Mouse (Mus musculus) brain, embryonic 14.5 days (tissue): ENCODE data around the gene Zc2hc1c.

Source experiments
- CTCF ChIP-seq: fragments of 200-500 bp; IDR thresholded peaks from 2 replicates; pipeline ENCODE4 v1.5.1; 2012; ENCODE audit warnings: inconsistent platforms, mild to moderate bottlenecking, moderate library complexity, borderline replicate concordance; ENCODE audit not compliant: insufficient read depth, insufficient read length; ENCODE audit errors: extremely low read depth
- POLR2A ChIP-seq: fragments of 200-500 bp; IDR thresholded peaks from 2 replicates; pipeline ENCODE4 v1.6.1; 2012; ENCODE audit warnings: mild to moderate bottlenecking, inconsistent platforms, borderline replicate concordance; ENCODE audit not compliant: poor library complexity, insufficient read depth, insufficient read length, severe bottlenecking; ENCODE audit errors: extremely low read depth

GRCm38 (mm10) chr12:85266248-85266647, 22.1 kb upstream of the Zc2hc1c start:
- TF ChIP-seq CTCF (no peak), POLR2A (no peak)
